Mouse (Mus musculus) megakaryocyte, adult 5-6 weeks (primary cell): ENCODE results near the gene Fbln1. TPM values are rescaled to one million over a fixed set of nuclear protein-coding genes. Genes with fewer than 3 reads are reported as not detected.

ENCODE experiments used
- ATAC-seq: 2 replicates; pipeline ENCODE4 v1.8.0; 2016; ENCODE audit warnings: mild to moderate bottlenecking, inconsistent platforms; ENCODE audit not compliant: poor library complexity, severe bottlenecking
- total RNA-seq, 2 experiments: library from RNA; stranded (forward) in 1 of 2; stranded (reverse) in 1 of 2; fragments of 153-499, 151-499 nt in 1 of 2; fragments of 221-1000, 200-1000 nt in 1 of 2; gene quantifications; 2 replicates each; pipeline versions ENCODE4 v1.2.3 to v1.2.4; 2015 to 2017

Gene Fbln1
- total RNA-seq (2015) (0.07 and 0.34 TPM in 2 replicates), total RNA-seq (2017) (not detected in 2 replicates)

- no peak for ATAC-seq
Measured at GRCm38 (mm10) chr15:85205792-85206702, at the start of gene Fbln1. TSS of gene Fbln1 (plus strand) at chr15:85205949.

GRCm38 (mm10) chr15:85156198-85156597, 49.6 kb upstream of the Fbln1 start:
- ATAC-seq, result no peak

- ATAC-seq, result no peak
Measured at GRCm38 (mm10) chr15:85161416-85161815, 44.3 kb upstream of the Fbln1 start.

- ATAC-seq, result no peak
Measured at GRCm38 (mm10) chr15:85162693-85163663, 42.8 kb upstream of the Fbln1 start.

GRCm38 (mm10) chr15:85166433-85166933, 39.3 kb upstream of the Fbln1 start:
- ATAC-seq, result no peak

GRCm38 (mm10) chr15:85167086-85167679, 38.6 kb upstream of the Fbln1 start:
- ATAC-seq, result no peak

- no peak for ATAC-seq
Measured at GRCm38 (mm10) chr15:85172054-85172453, 33.7 kb upstream of the Fbln1 start.

GRCm38 (mm10) chr15:85173425-85173824, 32.3 kb upstream of the Fbln1 start:
- ATAC-seq, result no peak

GRCm38 (mm10) chr15:85174060-85174459, 31.7 kb upstream of the Fbln1 start:
- no peak for ATAC-seq

- ATAC-seq, result no peak
Measured at GRCm38 (mm10) chr15:85177576-85177975, 28.2 kb upstream of the Fbln1 start.

GRCm38 (mm10) chr15:85178172-85178571, 27.6 kb upstream of the Fbln1 start:
- ATAC-seq, result no peak

- no peak for ATAC-seq
Measured at GRCm38 (mm10) chr15:85179528-85180180, 26.1 kb upstream of the Fbln1 start.

- ATAC-seq, result no peak
Measured at GRCm38 (mm10) chr15:85180368-85180767, 25.4 kb upstream of the Fbln1 start.

- ATAC-seq, result no peak
Measured at GRCm38 (mm10) chr15:85182063-85182462, 23.7 kb upstream of the Fbln1 start.

GRCm38 (mm10) chr15:85186916-85187315, 18.8 kb upstream of the Fbln1 start:
- ATAC-seq, result no peak

- no peak for ATAC-seq
Measured at GRCm38 (mm10) chr15:85188167-85188778, 17.5 kb upstream of the Fbln1 start.

- ATAC-seq, result no peak
Measured at GRCm38 (mm10) chr15:85200446-85201289, 5.1 kb upstream of the Fbln1 start.

GRCm38 (mm10) chr15:85202199-85202598, 3.5 kb upstream of the Fbln1 start:
- ATAC-seq, result no peak

- no peak for ATAC-seq
Measured at GRCm38 (mm10) chr15:85202787-85203186, 3.0 kb upstream of the Fbln1 start.
